Comparison of ENCODE assay signal across 25 mouse cellular contexts in the genomic region with DNA sequence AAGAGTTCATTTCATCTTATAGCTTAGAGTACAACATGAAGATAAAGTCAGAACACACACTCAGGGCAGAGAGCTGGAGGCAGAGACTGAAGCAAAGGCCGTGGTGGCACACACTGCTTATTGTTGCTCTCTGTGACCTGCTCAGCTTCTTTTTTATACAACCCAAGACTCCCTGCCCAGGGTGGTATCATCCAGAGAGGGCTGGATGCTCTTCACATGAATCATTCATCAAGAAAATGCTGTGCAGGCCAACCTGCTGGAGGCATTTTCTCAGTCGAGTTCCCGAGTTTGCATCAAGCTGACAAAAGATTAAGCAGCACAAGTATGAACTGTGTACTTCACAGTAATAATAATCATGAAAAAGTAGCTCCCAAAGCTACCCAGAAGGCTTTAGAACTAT. TPM values are rescaled to one million over a fixed set of nuclear protein-coding genes. Genes with fewer than 3 reads are reported as not detected.
DNase-seq lines count a peak whose midpoint lies in the region; ATAC-seq and TF ChIP-seq lines count a peak whose summit lies in the region.
"Had no signal": no experiment of that assay in that cellular context is flagged by ENCODE, and none has a peak within 500 bp of the region (broad histone marks: within the 10 kb centered on the region; RNA-seq: fewer than 3 reads in every experiment).

No protein-coding gene starts in this region.

- DNase-seq in heart, adult 11 months = peak; percentile 60
- DNase-seq in heart, postnatal 4 days = no peak
- DNase-seq in 3T3-L1 (ENCODE audit: low read depth, low spot score) = peak; percentile 53
- peak; percentile 21 for DNase-seq in Muller cell, postnatal 12 days (ENCODE audit: inconsistent ontology term)
- peak; percentile 55 for DNase-seq in NIH3T3 (ENCODE audit: low read depth)
- DNase-seq in hindbrain, embryonic 11.5 days (ENCODE audit: low spot score) = no peak
- no peak for DNase-seq in gastrocnemius, adult 2 months
- no peak for DNase-seq in neural tube, embryonic 10.5 days (ENCODE audit: extremely low spot score, low spot score)
- DNase-seq: adrenal gland, adult 2 months; adrenal gland, adult 8-10 months; adrenal gland, postnatal 10 days; adrenal gland, postnatal 14 days; adrenal gland, postnatal 25 days; adrenal gland, postnatal 36 days; B cell, adult 2 months; cerebellum, adult 11 months; cerebellum, adult 11-12 months; cerebellum, adult 18-20 months; cerebellum, adult 2 months; cerebellum, adult 8-10 months had no signal

- peaks cover 6% of the 10 kb centered on the region; the same call in 1 of the 2 replicates for H3K36me3 ChIP-seq in hindbrain, embryonic 11.5 days (ENCODE audit: control insufficient read depth, insufficient read depth, low read length)

- no peaks in the 10 kb centered on the region for H3K9me3 ChIP-seq in hindbrain, embryonic 11.5 days (ENCODE audit: control insufficient read depth, low read length)
- H3K9me3 ChIP-seq: G1E had no signal

- WGBS in hindbrain, embryonic 11.5 days = 86% methylated on average over 3 of the region's 3 CpGs

- no peaks in the 10 kb centered on the region for H3K27me3 ChIP-seq in hindbrain, embryonic 11.5 days (ENCODE audit: control insufficient read depth, insufficient read depth, low read length)
- H3K27me3 ChIP-seq: CH12.LX, Patski had no signal

- H3K4me2 ChIP-seq in hindbrain, embryonic 11.5 days (replicated peaks; ENCODE audit: low read depth, low read length) = no peak overlapping the region

- no peak overlapping the region for H3K4me3 ChIP-seq in hindbrain, embryonic 11.5 days (ENCODE audit: low read depth, low read length)
- H3K4me3 ChIP-seq in gastrocnemius, adult 2 months = no peak overlapping the region

- no peak for ATAC-seq in hindbrain, embryonic 11.5 days (ENCODE audit: low FRiP score)
- ATAC-seq: activated CD4-positive, CD25-positive, alpha-beta regulatory T cell, adult 4 months; CD4-positive, CD25-positive, alpha-beta regulatory T cell, adult 4 months; Patski had no signal

- intact Hi-C loops in gastrocnemius, adult 2 months (cut with DNase I) = no loop called here

- no peak overlapping the region for H3K9ac ChIP-seq in hindbrain, embryonic 11.5 days (ENCODE audit: low read depth, low read length)

- no peak overlapping the region for H3K27ac ChIP-seq in hindbrain, embryonic 11.5 days (ENCODE audit: low read depth, low read length)
- no peak overlapping the region for H3K27ac ChIP-seq in gastrocnemius, adult 2 months

- no peaks in the 10 kb centered on the region for H3K4me1 ChIP-seq in hindbrain, embryonic 11.5 days (replicated peaks; ENCODE audit: control insufficient read depth, insufficient read depth, low read length)

- no peak for TF ChIP-seq CTCF in gastrocnemius, adult 2 months (IDR thresholded peaks at IDR 0.05)

RNA-seq across cellular contexts. Expression of a gene that starts 8.0 kb away (rescaled TPM):
- total RNA-seq in heart, postnatal 4 days (2021) = 10 to 100 TPM; 40.2 to 41.6 TPM
- 34.9 and 40.9 TPM in 2 replicates for polyA plus RNA-seq in hindbrain, embryonic 11.5 days (2014; fragmentation: Nextera tagmentation; extraction: Ambion mirVana)
- total RNA-seq in gastrocnemius, adult 2 months (2021) = 10 to 100 TPM; 16.6 to 21.9 TPM

RNA-seq across cellular contexts. Expression of a gene that starts 8.7 kb away (rescaled TPM):
- total RNA-seq in heart, postnatal 4 days (2021) = 10 to 100 TPM; 43.8 to 51.6 TPM
- polyA plus RNA-seq in hindbrain, embryonic 11.5 days (2014; fragmentation: Nextera tagmentation; extraction: Ambion mirVana) = 73.1 and 82.3 TPM in 2 replicates
- total RNA-seq in gastrocnemius, adult 2 months (2021) = 10 to 100 TPM; 17.2 to 22.7 TPM

Comparison
In these comparisons a context has a peak if more than half of its experiments do, and no peak if none do; other contexts are left out.
1. DNase-seq: peak in heart, adult 11 months (single experiment), 3T3-L1 (single experiment), Muller cell, postnatal 12 days (single experiment) and NIH3T3 (single experiment); none in heart, postnatal 4 days (single experiment), hindbrain, embryonic 11.5 days (single experiment), gastrocnemius, adult 2 months (single experiment) and neural tube, embryonic 10.5 days (single experiment).